Mouse (Mus musculus) megakaryocyte, embryonic 14.5 days (primary cell): Measurements from ENCODE around the gene Sox5.

Experiments used
- FLI1 ChIP-seq: IDR thresholded peaks from 2 replicates; pipeline ENCODE4 v1.6.1; 2012; ENCODE audit warnings: low read length, inconsistent platforms, mixed read lengths
- GATA1 ChIP-seq: IDR thresholded peaks from 3 replicates; pipeline ENCODE4 v1.6.1; 2012; ENCODE audit warnings: mixed read lengths, low read length, inconsistent platforms, borderline replicate concordance

GRCm38 (mm10) chr6:144320327-144320726 lies 461.4 kb downstream of the Sox5 start:
- TF ChIP-seq GATA1 (no peak), FLI1 (no peak)
